Mouse (Mus musculus): ENCODE data around the gene Zdhhc17.

The Zdhhc17 gene

GRCm38 (mm10) chr10:111009641-111010479 is at the start of gene Zdhhc17:
Zdhhc17 (minus strand) TSS chr10:111010140.
- peak; percentile 89 for DNase-seq

DNA sequence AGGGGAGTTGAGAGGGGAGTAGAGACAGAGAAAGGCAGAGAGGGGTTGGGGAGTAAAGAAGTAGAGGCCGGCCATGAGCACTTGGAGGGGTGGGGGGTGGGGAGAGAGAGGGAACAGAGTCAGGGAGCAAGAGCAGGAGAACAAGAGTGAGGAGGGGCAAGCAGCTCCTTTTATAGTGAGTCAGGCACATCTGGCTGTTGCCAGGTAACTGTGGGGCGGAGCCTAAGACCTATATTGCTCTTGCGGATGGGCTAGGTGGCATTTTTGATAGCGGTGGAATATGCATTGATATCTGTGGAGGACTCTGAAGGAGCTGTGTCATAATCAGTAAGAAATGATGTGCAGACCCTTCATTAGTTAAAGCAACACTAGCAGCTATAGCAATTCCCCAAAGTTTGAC is 45.8 kb upstream of the Zdhhc17 start:
- no peak for DNase-seq

GRCm38 (mm10) chr10:111051606-111052005 is 41.7 kb upstream of the Zdhhc17 start:
- no peak for DNase-seq

- no peak for DNase-seq
Observed at GRCm38 (mm10) chr10:111050511-111050910, 40.6 kb upstream of the Zdhhc17 start.

DNA sequence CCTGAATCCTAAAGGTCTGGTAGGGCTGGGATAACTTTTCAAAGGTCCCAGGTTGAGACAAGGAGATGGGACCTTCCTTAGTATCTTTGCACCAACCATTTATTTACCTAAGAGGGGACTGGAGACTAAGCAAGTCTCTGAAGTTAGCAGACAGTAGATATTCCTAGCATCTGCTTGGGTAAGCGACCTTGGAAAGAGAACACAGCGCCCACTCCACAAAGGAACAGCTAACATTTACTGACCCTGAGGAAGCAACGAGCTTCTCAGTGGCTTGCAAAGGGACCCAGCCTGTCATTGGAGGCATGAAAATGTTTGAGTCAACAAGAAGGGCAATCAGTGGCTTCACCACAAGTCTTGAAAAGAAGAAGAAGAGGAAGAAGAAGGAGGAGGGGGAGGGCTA is 40.1 kb upstream of the Zdhhc17 start:
- no peak for DNase-seq

DNA sequence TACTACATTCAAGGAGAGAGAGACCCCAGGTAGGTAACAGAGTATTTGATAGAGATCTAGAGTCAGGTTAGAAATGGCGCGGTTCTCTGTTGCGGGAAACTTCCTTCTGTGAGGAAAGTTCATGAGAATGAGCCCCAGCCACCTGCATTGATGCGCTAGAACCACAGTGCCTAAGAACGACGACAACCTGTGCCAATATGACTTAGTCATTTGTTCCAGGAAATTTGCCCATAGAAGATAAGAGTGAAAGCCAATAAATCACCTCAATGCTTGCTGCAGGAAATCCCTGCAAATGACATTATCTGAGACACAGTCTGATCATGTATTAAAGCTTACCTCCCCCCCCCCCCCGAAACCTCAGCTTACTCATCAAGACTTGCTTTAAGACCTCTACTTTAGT is 38.0 kb upstream of the Zdhhc17 start:
- no peak for DNase-seq

GRCm38 (mm10) chr10:111040078-111040656 is 30.2 kb upstream of the Zdhhc17 start:
- DNase-seq, result no peak

GRCm38 (mm10) chr10:111036851-111037250 is 26.9 kb upstream of the Zdhhc17 start:
- no peak for DNase-seq

DNA sequence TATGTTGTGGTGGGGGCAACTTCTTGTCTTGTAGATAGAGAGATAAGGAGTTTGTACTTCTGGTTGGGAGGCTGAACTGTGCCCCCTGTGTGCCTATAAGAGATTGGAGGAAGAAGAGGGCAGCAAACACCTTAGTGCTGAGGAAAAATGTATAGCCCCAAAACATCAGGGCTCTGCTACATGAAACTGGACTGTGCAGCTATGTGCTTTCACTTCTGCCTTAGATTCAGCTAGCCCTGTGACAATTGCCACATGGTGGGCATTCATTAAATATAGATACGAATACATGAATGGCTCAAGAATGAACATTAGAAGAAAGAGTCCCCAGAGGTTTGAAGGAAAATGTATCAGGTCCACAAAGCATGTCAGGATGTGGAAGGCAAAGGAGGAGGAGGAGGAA is 25.2 kb upstream of the Zdhhc17 start:
- no peak for DNase-seq

GRCm38 (mm10) chr10:111031511-111032365 is 21.8 kb upstream of the Zdhhc17 start:
- peak; percentile 23 for DNase-seq

GRCm38 (mm10) chr10:111030845-111031244 is 20.9 kb upstream of the Zdhhc17 start:
- no peak for DNase-seq

- DNase-seq, result no peak
Observed at GRCm38 (mm10) chr10:111026106-111026505, 16.2 kb upstream of the Zdhhc17 start.

DNA sequence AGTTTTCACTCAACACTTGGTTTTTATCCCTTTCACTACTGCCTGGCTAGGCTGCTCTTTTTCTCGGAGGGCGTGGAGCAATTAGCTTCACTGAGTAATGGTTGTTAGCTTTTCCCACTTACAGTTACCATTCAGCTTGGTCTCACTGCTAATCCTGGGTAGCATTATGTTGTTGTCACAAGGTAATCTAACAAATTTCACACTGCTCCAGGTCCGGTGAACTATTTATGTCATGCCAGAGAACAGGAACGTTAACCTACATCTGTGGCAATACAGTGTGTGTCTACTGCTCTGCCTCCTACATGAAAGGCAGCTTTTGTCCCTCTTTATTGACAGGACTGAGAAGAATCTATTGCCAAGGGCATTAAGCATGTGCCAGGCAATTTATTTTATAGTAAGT is 14.8 kb upstream of the Zdhhc17 start:
- no peak for DNase-seq

DNA sequence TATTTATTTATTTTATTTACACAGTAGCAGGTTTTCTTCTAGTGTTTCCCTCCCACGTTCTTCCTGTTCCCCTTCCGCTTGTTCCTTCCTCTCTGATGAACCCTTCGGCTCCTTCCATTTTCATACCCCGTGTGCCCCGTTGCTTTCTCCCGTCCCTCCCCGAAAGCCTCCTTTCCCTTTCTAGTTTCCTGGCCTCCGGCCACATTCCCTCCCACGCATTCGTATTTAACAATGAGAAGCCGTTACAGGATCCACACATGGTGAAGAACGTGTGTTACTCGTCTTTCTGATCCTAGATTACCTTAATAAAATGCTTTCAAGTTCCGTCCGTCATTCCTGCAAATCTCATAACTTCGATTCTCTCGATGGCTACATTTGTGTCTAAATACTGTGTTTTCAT is 4.5 kb upstream of the Zdhhc17 start:
- no peak for DNase-seq

DNA sequence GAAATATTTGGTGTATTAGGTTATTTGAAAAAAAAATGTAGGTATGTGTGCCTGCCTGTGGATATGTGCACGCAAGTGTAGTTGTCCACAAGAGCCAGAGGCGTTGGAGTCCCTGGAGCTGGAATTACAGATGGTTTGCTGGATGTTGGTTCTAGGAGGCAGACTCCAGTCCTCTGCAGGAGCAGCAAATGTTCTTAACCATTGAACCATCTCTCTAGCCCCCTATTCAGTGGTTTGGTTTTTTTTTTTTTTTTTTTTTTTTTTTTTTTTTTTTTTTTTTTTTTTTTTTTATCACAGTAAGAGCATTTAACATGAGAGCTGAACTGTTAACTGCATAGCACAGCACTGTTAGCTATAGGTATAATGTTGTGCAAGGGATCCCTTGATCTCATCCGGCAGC is 3.3 kb upstream of the Zdhhc17 start:
- DNase-seq, result no peak

- DNase-seq, result no peak
Observed at GRCm38 (mm10) chr10:111012496-111013038, 2.6 kb upstream of the Zdhhc17 start.

DNA sequence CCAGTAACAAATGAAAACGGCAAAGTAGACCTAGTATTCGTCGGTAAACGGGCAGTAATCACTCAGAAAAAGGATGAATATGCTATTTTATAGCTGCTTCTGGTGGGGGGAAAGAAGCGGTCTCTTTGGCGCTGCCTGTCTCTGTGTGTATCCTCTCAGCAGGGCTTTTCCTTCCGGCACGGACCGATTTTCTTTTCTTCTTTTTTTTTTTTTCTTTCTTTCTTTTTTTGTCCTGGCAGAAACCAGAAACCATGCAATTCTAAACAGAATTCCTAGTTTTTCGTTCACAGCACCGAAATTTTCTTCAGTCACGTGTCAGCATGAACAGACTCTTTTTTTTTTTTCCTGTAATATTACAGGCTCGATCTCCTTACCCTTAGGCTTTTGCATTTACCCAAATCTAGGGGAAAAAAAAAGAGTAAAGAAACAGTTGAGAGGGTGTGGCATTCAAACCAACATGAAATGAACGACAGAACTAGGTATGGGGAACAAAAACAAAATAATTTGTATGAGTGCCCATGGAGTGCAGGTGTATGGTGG is 1.4 kb upstream of the Zdhhc17 start:
- peak; percentile 40 for DNase-seq

GRCm38 (mm10) chr10:111010480-111011225 is 713 bp upstream of the Zdhhc17 start:
- no peak for DNase-seq

- no peak for DNase-seq
Observed at GRCm38 (mm10) chr10:111009113-111009640, 763 bp downstream of the Zdhhc17 start.

GRCm38 (mm10) chr10:111007687-111008086 is 2.3 kb downstream of the Zdhhc17 start:
- no peak for DNase-seq

DNA sequence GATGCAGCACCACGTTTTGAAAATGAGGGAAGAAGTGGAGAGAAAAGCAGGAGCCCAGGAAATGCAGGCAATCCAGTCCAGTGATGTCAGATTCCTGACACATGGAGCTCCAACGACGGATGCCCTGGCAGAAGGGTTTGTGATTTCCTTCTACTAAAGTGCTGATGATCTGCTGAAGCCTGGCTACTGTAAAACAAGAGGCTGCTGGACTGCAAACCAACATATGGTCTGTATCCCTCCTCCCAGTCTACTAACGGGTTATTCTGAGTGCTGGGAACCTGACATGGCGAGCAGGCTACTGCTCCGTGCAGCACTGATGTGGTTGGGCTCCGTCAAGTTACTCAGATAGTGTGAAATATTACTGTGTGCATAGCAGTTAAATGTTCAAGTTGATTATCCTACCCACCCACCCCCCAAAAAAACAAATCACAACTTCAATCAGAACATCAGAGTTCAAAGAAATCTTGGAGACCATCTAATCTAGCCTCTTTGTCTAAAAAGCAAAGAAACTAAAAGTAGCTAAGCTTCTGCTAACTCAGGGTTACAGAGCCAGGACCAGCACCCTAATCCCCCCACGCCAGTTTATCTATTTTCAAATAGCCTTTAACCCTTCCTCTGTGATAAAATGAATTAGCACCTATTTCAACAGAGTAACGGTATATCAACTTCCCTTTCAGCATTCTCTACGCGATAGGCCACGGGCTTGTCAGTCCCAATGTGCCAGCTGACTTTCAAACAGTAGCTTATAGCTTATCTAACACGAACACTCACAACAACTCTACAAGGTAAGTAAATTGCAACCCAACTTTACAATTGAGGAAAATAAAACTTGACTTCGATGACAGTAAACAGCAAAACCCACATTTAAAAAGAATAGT is 4.1 kb downstream of the Zdhhc17 start:
- DNase-seq, result no peak
